Mouse (Mus musculus): Measurements from ENCODE around the gene Fsd2. TPM values are rescaled to one million over a fixed set of nuclear protein-coding genes. Genes with fewer than 3 reads are reported as not detected.

Fsd2 gene
- total and polyA plus RNA-seq, 3 experiments: 0.03 TPM; not detected in 2

GRCm38 (mm10) chr7:81542934-81543333, 23.8 kb downstream of the Fsd2 start:
- TF ChIP-seq TBP (IDR thresholded peaks at IDR 0.05; ENCODE audit: low read depth, low read length): no peak
- TF ChIP-seq TAL1 (IDR thresholded peaks at IDR 0.05; ENCODE audit: low read length): no peak
- TF ChIP-seq ZNF384 (IDR thresholded peaks at IDR 0.05; ENCODE audit: low read depth, low read length): no peak

GRCm38 (mm10) chr7:81541924-81542524, 24.7 kb downstream of the Fsd2 start:
- no peak for DNase-seq (ENCODE audit: low read depth, low spot score)
- Histone ChIP-seq H3K9ac (ENCODE audit: control insufficient read depth, low read depth, low read length, poor library complexity, severe bottlenecking) (no peak overlapping the region), H3K27ac (ENCODE audit: control insufficient read depth, low read depth, low read length) (no peak overlapping the region), H3K4me3 (ENCODE audit: control insufficient read depth in 1 of 2, insufficient read depth in 1 of 2, low read depth in 2 of 2, low read length in 2 of 2) (no peak overlapping the region), H3K4me1 (ENCODE audit: control insufficient read depth in 1 of 2, insufficient read depth in 2 of 2, low read length in 2 of 2) (no peaks in the 10 kb centered on the region), H3K27me3 (ENCODE audit: control insufficient read depth in 1 of 2, insufficient read depth in 2 of 2, low read length in 2 of 2) (peaks cover 0 to 4% of the 10 kb centered on the region in 2 experiments; a peak in 1 of 4 replicates), H3K36me3 (ENCODE audit: control insufficient read depth in 1 of 2, insufficient read depth in 2 of 2, low read length in 2 of 2) (no peaks in the 10 kb centered on the region), H3K79me2 (ENCODE audit: control insufficient read depth, insufficient read depth, low read length, poor library complexity) (no peaks in the 10 kb centered on the region), H3K9me3 (replicated peaks; ENCODE audit: insufficient read depth, low read length) (no peaks in the 10 kb centered on the region)
- TF ChIP-seq JUND (IDR thresholded peaks at IDR 0.05; ENCODE audit: low read depth, low read length) (no peak), E2F4 (IDR thresholded peaks at IDR 0.05; ENCODE audit: borderline replicate concordance, low read depth, low read length) (no peak), GABPA (IDR thresholded peaks at IDR 0.05; ENCODE audit: low read depth, low read length) (no peak), POLR2A (IDR thresholded peaks at IDR 0.05; ENCODE audit: control insufficient read depth in 1 of 2, insufficient read depth in 1 of 2, low read depth in 1 of 2, low read length in 2 of 2, poor library complexity in 1 of 2) (no peak), MYB (IDR thresholded peaks at IDR 0.05; ENCODE audit: low read depth, low read length) (no peak), ETS1 (IDR thresholded peaks at IDR 0.05; ENCODE audit: low read depth, low read length) (no peak), USF1 (IDR thresholded peaks at IDR 0.05; ENCODE audit: low read depth, low read length) (no peak), USF2 (IDR thresholded peaks at IDR 0.05; ENCODE audit: borderline replicate concordance in 1 of 2, insufficient read depth in 1 of 2, low read depth in 1 of 2, low read length in 2 of 2) (no peak)

More at GRCm38 (mm10) chr7:81542934-81543333, 23.8 kb downstream of the Fsd2 start:
- DNase-seq (ENCODE audit: low read depth, low spot score): no peak
- Histone ChIP-seq H3K27me3 (ENCODE audit: control insufficient read depth in 1 of 2, insufficient read depth in 2 of 2, low read length in 2 of 2) (peaks cover 0 to 4% of the 10 kb centered on the region in 2 experiments; a peak in 1 of 4 replicates), H3K9ac (ENCODE audit: control insufficient read depth, low read depth, low read length, poor library complexity, severe bottlenecking) (no peak overlapping the region), H3K79me2 (ENCODE audit: control insufficient read depth, insufficient read depth, low read length, poor library complexity) (no peaks in the 10 kb centered on the region), H3K36me3 (ENCODE audit: control insufficient read depth in 1 of 2, insufficient read depth in 2 of 2, low read length in 2 of 2) (no peaks in the 10 kb centered on the region), H3K4me3 (ENCODE audit: control insufficient read depth in 1 of 2, insufficient read depth in 1 of 2, low read depth in 2 of 2, low read length in 2 of 2) (no peak overlapping the region), H3K4me1 (ENCODE audit: control insufficient read depth in 1 of 2, insufficient read depth in 2 of 2, low read length in 2 of 2) (no peaks in the 10 kb centered on the region), H3K9me3 (replicated peaks; ENCODE audit: insufficient read depth, low read length) (no peaks in the 10 kb centered on the region), H3K27ac (ENCODE audit: control insufficient read depth, low read depth, low read length) (no peak overlapping the region)

GRCm38 (mm10) chr7:81540999-81541398, 25.7 kb downstream of the Fsd2 start:
- Histone ChIP-seq H3K4me1 (ENCODE audit: control insufficient read depth in 1 of 2, insufficient read depth in 2 of 2, low read length in 2 of 2) (no peaks in the 10 kb centered on the region), H3K79me2 (ENCODE audit: control insufficient read depth, insufficient read depth, low read length, poor library complexity) (no peaks in the 10 kb centered on the region), H3K9ac (ENCODE audit: control insufficient read depth, low read depth, low read length, poor library complexity, severe bottlenecking) (no peak overlapping the region), H3K9me3 (replicated peaks; ENCODE audit: insufficient read depth, low read length) (no peaks in the 10 kb centered on the region), H3K36me3 (ENCODE audit: control insufficient read depth in 1 of 2, insufficient read depth in 2 of 2, low read length in 2 of 2) (no peaks in the 10 kb centered on the region), H3K4me3 (ENCODE audit: control insufficient read depth in 1 of 2, insufficient read depth in 1 of 2, low read depth in 2 of 2, low read length in 2 of 2) (no peak overlapping the region), H3K27me3 (ENCODE audit: control insufficient read depth in 1 of 2, insufficient read depth in 2 of 2, low read length in 2 of 2) (peaks cover 0 to 4% of the 10 kb centered on the region in 2 experiments; a peak in 1 of 4 replicates), H3K27ac (ENCODE audit: control insufficient read depth, low read depth, low read length) (no peak overlapping the region)
- TF ChIP-seq ZC3H11A (IDR thresholded peaks at IDR 0.05; ENCODE audit: low read depth, low read length) (no peak), SMC3 (IDR thresholded peaks at IDR 0.05; ENCODE audit: low read depth, low read length) (no peak), MYC (IDR thresholded peaks at IDR 0.05; ENCODE audit: low read depth, low read length) (no peak), HCFC1 (IDR thresholded peaks at IDR 0.05; ENCODE audit: low read depth, low read length) (no peak)
- DNase-seq (ENCODE audit: low read depth, low spot score): no peak

Measured in MEL (cell line).